Mouse (Mus musculus): ENCODE results near the gene Efhd1. TPM values are rescaled to one million over a fixed set of nuclear protein-coding genes. Genes with fewer than 3 reads are reported as not detected.
A peak's percentile ranks its signal among the peaks of the same experiment; 100 is the strongest.

Gene Efhd1
- polyA plus RNA-seq, 1 experiment from 2014 or later = 2.2 TPM

DNA sequence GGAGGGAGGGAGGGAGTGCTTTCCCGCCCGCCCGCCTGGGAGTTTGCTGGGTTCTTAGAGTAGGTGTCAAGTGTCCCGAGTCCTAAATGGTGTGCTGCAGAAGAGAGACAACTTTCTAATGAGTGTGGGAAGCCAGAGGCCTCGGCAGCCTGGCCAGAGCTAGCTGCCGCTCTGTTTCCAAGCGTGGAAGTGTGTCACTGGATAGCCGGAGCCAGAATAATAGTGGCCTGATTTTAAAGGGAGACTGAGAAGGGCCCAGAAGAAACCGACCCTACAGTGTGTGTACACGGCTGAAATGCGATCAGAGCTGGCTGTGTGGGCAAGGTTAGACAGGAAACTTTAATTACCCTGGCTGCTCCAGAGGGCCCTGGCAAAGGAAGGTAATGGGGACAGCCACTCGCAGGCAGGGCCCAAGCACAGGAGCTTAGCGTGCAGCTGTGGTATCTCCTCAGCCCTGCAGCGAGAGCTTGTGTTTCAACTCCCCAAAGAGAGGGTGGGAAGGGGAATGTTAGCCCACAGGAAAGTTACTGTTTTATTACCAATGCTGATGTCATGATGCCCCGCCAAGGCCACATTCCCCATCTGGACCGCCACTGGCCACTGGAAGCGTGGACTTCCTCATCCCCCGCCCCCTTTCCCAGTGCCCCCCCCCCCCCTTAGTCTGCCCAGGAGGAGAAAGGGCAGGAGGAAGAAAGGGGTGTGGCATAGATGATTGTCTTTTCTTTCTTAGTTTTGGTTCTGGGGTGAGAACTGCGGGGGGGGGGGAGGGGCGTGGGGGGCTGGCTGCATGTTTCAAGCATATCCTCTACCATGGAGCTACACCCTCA, 6.7 kb downstream of the Efhd1 start:
- H3K27ac ChIP-seq (replicated peaks) = peak overlapping the region; percentile 2; the same call in 1 of the 2 replicates
- no peaks in the 10 kb centered on the region for H3K9me3 ChIP-seq

DNA sequence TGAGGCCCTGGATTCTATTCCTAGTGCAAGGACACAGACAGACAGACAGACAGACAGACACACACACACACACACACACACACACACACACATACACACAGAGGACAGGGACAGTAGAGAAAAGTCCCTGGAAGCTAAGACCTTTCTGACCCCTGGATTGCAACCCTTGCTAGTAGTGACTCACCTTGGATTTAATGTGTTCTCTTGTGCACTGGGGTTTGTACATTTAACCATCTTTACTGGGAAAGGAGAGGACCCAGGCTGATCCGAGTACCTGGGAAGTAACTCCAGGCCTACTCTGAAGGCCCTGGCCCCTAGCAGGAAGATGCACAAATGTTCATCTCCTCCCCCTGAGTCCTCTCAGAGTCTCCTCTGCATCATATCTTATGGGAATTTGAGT, 7.4 kb downstream of the Efhd1 start:
- H3K4me3 ChIP-seq = no peak overlapping the region
- no peaks in the 10 kb centered on the region for H3K36me3 ChIP-seq
- WGBS = 78% methylated on average over 1 of the region's 1 CpGs
- H3K9ac ChIP-seq = no peak overlapping the region
- no peaks in the 10 kb centered on the region for H3K9me3 ChIP-seq
- H3K27me3 ChIP-seq = peaks cover 12% of the 10 kb centered on the region
- no peak for ATAC-seq (ENCODE audit: low FRiP score, low read depth)
- H3K27ac ChIP-seq (replicated peaks) = no peak overlapping the region
- H3K4me2 ChIP-seq = no peak overlapping the region
- H3K4me1 ChIP-seq (replicated peaks) = peaks cover 10% of the 10 kb centered on the region; the same call in 1 of the 2 replicates

More for the DNA sequence above, 6.7 kb downstream of the Efhd1 start:
- no peak overlapping the region for H3K4me2 ChIP-seq
- H3K27me3 ChIP-seq = peaks cover 20% of the 10 kb centered on the region
- no peak for ATAC-seq (ENCODE audit: low FRiP score, low read depth)
- no peak overlapping the region for H3K4me3 ChIP-seq
- H3K36me3 ChIP-seq = no peaks in the 10 kb centered on the region
- H3K9ac ChIP-seq = no peak overlapping the region
- WGBS = 13% methylated on average over 19 of the region's 20 CpGs
- H3K4me1 ChIP-seq (replicated peaks) = peaks cover 10% of the 10 kb centered on the region; the same call in 1 of the 2 replicates

DNA sequence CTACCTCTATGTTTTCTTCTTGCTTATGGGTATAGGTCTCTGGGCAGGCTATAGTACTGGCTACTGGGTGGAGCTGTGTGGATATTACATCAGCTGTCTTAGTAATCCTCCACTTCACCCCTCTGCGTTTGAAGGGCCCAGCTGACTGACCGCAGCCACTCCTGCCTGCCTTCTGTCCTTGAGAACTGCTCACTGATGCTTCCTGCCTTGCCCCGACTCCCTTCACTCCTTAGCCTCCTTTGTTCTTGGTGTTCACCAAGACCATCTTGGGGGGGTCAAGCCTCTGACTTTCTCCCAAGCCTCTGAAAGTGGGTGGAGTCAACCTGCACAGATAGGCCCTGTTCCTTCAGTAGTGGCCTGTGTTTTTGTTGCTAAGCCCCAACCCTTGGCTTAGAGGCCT, 8.3 kb downstream of the Efhd1 start:
- no peak overlapping the region for H3K4me2 ChIP-seq
- H3K4me3 ChIP-seq = no peak overlapping the region
- no peak for ATAC-seq (ENCODE audit: low FRiP score, low read depth)
- no peaks in the 10 kb centered on the region for H3K9me3 ChIP-seq
- 76% methylated on average over 3 of the region's 3 CpGs for WGBS
- H3K4me1 ChIP-seq (replicated peaks) = peaks cover 10% of the 10 kb centered on the region; the same call in 1 of the 2 replicates
- peaks cover 8% of the 10 kb centered on the region for H3K27me3 ChIP-seq
- no peaks in the 10 kb centered on the region for H3K36me3 ChIP-seq
- no peak overlapping the region for H3K27ac ChIP-seq (replicated peaks)
- no peak overlapping the region for H3K9ac ChIP-seq

- peaks cover 10% of the 10 kb centered on the region; the same call in 1 of the 2 replicates for H3K4me1 ChIP-seq (replicated peaks)
- H3K9ac ChIP-seq = no peak overlapping the region
- peak; percentile 83 for ATAC-seq (ENCODE audit: low FRiP score, low read depth)
- H3K27me3 ChIP-seq = no peaks in the 10 kb centered on the region
- 51% methylated on average over 3 of the region's 3 CpGs for WGBS
- H3K36me3 ChIP-seq = no peaks in the 10 kb centered on the region
- H3K9me3 ChIP-seq = no peaks in the 10 kb centered on the region
- no peak overlapping the region for H3K4me2 ChIP-seq
- H3K27ac ChIP-seq (replicated peaks) = peak overlapping the region; percentile 54
- no peak overlapping the region for H3K4me3 ChIP-seq
Observed at GRCm38 (mm10) chr1:87273514-87273942, 9.4 kb downstream of the Efhd1 start.

GRCm38 (mm10) chr1:87274134-87274533, 10.0 kb downstream of the Efhd1 start:
- no peak overlapping the region for H3K9ac ChIP-seq
- H3K4me2 ChIP-seq = no peak overlapping the region
- H3K4me3 ChIP-seq = no peak overlapping the region
- no peaks in the 10 kb centered on the region for H3K27me3 ChIP-seq
- peak; percentile 12; the same call in 1 of the 2 replicates for ATAC-seq (ENCODE audit: low FRiP score, low read depth)
- 73% methylated on average over 4 of the region's 4 CpGs for WGBS
- peak overlapping the region; percentile 53 for H3K27ac ChIP-seq (replicated peaks)
- H3K9me3 ChIP-seq = no peaks in the 10 kb centered on the region
- H3K4me1 ChIP-seq (replicated peaks) = peaks cover 10% of the 10 kb centered on the region; the same call in 1 of the 2 replicates
- no peaks in the 10 kb centered on the region for H3K36me3 ChIP-seq

- Histone ChIP-seq H3K4me1 (replicated peaks) (peaks cover 10% of the 10 kb centered on the region; the same call in 1 of the 2 replicates), H3K9ac (no peak overlapping the region), H3K27me3 (no peaks in the 10 kb centered on the region), H3K4me3 (no peak overlapping the region), H3K27ac (replicated peaks) (no peak overlapping the region), H3K36me3 (no peaks in the 10 kb centered on the region), H3K4me2 (no peak overlapping the region), H3K9me3 (no peaks in the 10 kb centered on the region)
- WGBS = 93% methylated on average over 12 of the region's 12 CpGs
- ATAC-seq (ENCODE audit: low FRiP score, low read depth) = no peak
Observed at GRCm38 (mm10) chr1:87275151-87275550, 11.0 kb downstream of the Efhd1 start.

- Histone ChIP-seq H3K4me2 (no peak overlapping the region), H3K36me3 (no peaks in the 10 kb centered on the region), H3K9ac (no peak overlapping the region), H3K27ac (replicated peaks) (no peak overlapping the region), H3K4me3 (no peak overlapping the region), H3K9me3 (no peaks in the 10 kb centered on the region), H3K4me1 (replicated peaks) (peaks cover 7% of the 10 kb centered on the region; the same call in 1 of the 2 replicates), H3K27me3 (no peaks in the 10 kb centered on the region)
- 50% methylated on average over 2 of the region's 2 CpGs for WGBS
- no peak for ATAC-seq (ENCODE audit: low FRiP score, low read depth)
Observed at GRCm38 (mm10) chr1:87276056-87276455, 11.9 kb downstream of the Efhd1 start.

DNA sequence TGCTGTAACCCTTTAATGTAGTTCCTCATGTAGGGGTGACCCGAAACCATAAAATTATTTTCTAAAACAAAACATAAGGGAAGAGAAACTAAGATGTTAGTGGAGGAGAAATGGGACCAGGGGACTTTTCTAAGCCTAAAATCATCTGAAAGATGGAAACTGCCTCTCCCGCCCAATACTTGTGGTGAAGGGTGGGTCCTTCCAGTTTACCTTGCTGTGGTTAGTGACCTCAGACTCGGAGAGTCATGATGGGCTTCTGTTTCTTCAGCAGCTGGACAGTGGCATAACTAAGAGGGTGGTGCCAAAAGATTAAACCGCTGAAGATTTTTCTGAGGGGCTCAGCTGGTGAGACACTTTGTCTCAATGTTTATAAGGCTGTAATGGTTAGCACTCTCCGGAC, 16.1 kb downstream of the Efhd1 start:
- Histone ChIP-seq H3K36me3 (no peaks in the 10 kb centered on the region), H3K9me3 (no peaks in the 10 kb centered on the region), H3K4me2 (no peak overlapping the region), H3K27me3 (no peaks in the 10 kb centered on the region), H3K4me1 (replicated peaks) (no peaks in the 10 kb centered on the region), H3K4me3 (no peak overlapping the region), H3K27ac (replicated peaks) (no peak overlapping the region), H3K9ac (no peak overlapping the region)
- WGBS = 76% methylated on average over 5 of the region's 5 CpGs
- no peak for ATAC-seq (ENCODE audit: low FRiP score, low read depth)

DNA sequence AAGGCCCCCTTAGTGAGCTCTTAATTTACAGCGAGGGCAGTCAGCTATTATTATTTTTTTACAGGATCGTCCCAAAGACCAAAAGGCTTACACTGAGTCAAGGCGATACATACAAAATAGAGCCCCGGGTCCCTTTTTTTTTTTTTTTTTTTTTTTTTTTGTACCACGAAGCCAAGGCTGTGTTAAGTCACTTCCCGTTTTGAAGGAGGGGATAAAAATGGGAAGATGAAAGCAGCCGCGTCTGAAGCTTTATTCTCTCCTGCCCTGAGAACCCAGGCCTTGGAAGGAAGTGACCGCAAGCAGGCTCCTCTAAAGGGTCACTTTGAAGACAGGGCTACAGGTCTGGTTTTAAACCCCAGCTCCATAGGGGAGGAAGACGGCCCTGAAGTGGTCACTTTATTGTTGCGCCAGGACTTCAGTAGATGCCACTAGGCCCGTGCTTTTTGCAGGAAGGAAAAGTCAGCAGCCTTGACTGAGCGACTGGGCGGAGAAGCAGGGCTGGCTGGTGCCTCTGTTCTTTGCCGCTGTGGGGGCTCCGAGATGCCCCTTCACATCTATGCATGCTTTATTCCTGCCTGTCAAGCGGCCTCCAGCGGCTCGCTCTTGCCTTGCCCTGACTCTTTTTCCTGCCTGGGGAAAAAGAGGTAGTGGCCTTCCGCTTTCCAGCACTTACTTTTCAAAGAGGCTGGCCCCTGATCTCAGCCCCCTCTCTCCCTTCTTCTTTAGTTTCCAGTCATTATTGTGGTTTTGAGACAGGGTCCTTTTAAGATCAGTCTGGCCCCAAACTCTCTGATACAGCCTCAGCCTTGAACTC, 17.6 kb downstream of the Efhd1 start:
- ATAC-seq (ENCODE audit: low FRiP score, low read depth) = no peak
- Histone ChIP-seq H3K9me3 (no peaks in the 10 kb centered on the region), H3K4me1 (replicated peaks) (no peaks in the 10 kb centered on the region), H3K4me2 (no peak overlapping the region), H3K27me3 (no peaks in the 10 kb centered on the region), H3K4me3 (no peak overlapping the region), H3K27ac (replicated peaks) (no peak overlapping the region; the same call in 1 of the 2 replicates), H3K36me3 (no peaks in the 10 kb centered on the region), H3K9ac (no peak overlapping the region)
- 21% methylated on average over 20 of the region's 20 CpGs for WGBS

DNA sequence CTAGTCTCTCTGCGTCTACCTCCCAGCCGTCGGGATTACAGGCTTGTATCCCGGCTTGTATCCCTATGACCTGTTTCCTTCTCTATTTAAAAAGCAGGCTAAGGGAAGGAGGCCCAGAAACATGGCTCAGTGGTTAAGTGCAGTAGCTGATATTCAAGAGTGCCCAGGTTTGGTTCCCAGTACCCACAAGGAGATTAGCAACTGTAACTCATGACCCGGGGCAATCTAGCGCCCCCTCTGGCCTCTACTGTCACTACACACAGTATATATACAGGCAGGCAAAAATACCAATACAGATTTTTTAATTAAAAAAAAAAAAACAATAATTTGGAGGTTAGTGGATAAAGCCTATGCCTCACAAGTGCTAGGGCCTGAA, 18.2 kb downstream of the Efhd1 start:
- Histone ChIP-seq H3K4me1 (replicated peaks) (no peaks in the 10 kb centered on the region), H3K4me3 (no peak overlapping the region), H3K9ac (no peak overlapping the region), H3K27ac (replicated peaks) (no peak overlapping the region; the same call in 1 of the 2 replicates), H3K9me3 (no peaks in the 10 kb centered on the region), H3K4me2 (no peak overlapping the region), H3K36me3 (no peaks in the 10 kb centered on the region), H3K27me3 (no peaks in the 10 kb centered on the region)
- ATAC-seq (ENCODE audit: low FRiP score, low read depth) = no peak
- WGBS = 74% methylated on average over 6 of the region's 6 CpGs

- ATAC-seq (ENCODE audit: low FRiP score, low read depth) = no peak
- WGBS = 91% methylated on average over 10 of the region's 10 CpGs
- Histone ChIP-seq H3K9ac (no peak overlapping the region), H3K27ac (replicated peaks) (no peak overlapping the region), H3K36me3 (no peaks in the 10 kb centered on the region), H3K9me3 (no peaks in the 10 kb centered on the region), H3K27me3 (no peaks in the 10 kb centered on the region), H3K4me3 (no peak overlapping the region), H3K4me1 (replicated peaks) (no peaks in the 10 kb centered on the region), H3K4me2 (no peak overlapping the region)
Observed at GRCm38 (mm10) chr1:87283410-87283960, 19.3 kb downstream of the Efhd1 start.

DNA sequence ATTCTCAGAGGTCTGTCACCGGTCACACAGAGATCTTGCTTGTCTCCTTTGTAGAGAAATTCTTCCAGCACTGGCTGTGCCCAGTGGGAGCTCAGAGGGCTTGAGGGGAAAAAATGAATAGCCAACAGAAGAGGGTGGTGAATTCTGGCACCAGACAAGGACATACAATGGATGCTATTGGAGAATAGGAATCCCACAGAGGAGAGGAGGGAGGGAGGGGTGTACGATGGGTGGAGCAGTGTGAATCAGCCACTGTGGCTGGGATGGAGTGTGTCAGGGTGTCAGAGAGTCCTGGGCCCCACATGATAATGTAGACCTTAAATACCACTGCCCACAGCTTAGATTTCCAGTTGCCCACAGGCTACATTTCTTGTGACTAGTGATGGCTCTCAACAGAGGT, 22.9 kb downstream of the Efhd1 start:
- no peak for ATAC-seq (ENCODE audit: low FRiP score, low read depth)
- H3K4me2 ChIP-seq = no peak overlapping the region
- no peaks in the 10 kb centered on the region for H3K36me3 ChIP-seq
- H3K9ac ChIP-seq = no peak overlapping the region
- H3K9me3 ChIP-seq = no peaks in the 10 kb centered on the region
- no peaks in the 10 kb centered on the region for H3K4me1 ChIP-seq (replicated peaks)
- whole genome bisulfite sequencing = 22% methylated on average over 2 of the region's 2 CpGs
- no peak overlapping the region for H3K27ac ChIP-seq (replicated peaks)
- H3K27me3 ChIP-seq = no peaks in the 10 kb centered on the region
- H3K4me3 ChIP-seq = no peak overlapping the region

Data from hindbrain, embryonic 15.5 days (tissue).